Mouse (Mus musculus) erythroblast, embryonic 14.5 days (primary cell): ENCODE results near the gene Dnm3.

Experiments used
- GATA1 ChIP-seq: IDR thresholded peaks from 2 replicates; pipeline ENCODE4 v1.6.1; 2012; ENCODE audit warnings: low read length, inconsistent platforms, mixed read lengths
- TAL1 ChIP-seq: IDR thresholded peaks from 3 replicates; pipeline ENCODE4 v1.6.1; 2012; ENCODE audit warnings: low read length, inconsistent platforms, mixed read lengths

GRCm38 (mm10) chr1:162052138-162052537 is 425.7 kb downstream of the Dnm3 start:
- no peak for TF ChIP-seq TAL1
- no peak for TF ChIP-seq GATA1
